Mouse (Mus musculus): ENCODE data around the gene Ralgds. TPM values are rescaled to one million over a fixed set of nuclear protein-coding genes. Genes with fewer than 3 reads are reported as not detected.

Ralgds gene
- total and polyA plus RNA-seq, 2 experiments from 2014 or later, result 76.8 to 197 TPM

DNA sequence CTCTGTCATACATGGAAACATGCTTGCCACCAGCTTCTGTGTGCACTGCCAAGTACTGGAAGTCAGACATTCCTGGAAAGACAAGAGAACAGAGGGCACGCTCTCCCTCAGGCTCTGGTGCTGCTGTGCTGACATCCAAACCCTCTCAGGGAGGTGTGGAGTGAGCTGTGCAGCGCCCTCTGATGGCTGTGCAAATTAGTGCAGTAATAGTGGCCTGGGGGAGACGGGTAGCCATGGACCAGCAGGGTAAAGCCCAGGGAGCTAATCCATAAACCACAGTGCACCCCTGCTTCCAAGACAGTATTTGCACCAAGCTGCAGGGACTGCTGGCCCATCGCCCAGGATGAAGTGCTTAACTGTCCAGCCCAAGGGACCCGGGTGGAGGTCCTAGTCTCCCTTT is 65.1 kb downstream of the Ralgds start:
- no peak overlapping the region for H3K27ac ChIP-seq (ENCODE audit: low read depth, low read length)
- TF ChIP-seq CTCF (IDR thresholded peaks at IDR 0.05; ENCODE audit: low read depth), result peak; percentile 44
- peaks cover 44% of the 10 kb centered on the region for H3K36me3 ChIP-seq (ENCODE audit: insufficient read depth)
- H3K4me1 ChIP-seq (ENCODE audit: insufficient read depth), result 0 out of 2 replicates have a peak, but pooled peaks cover 6% of the 10 kb centered on the region
- no peak overlapping the region for H3K9ac ChIP-seq
- H3K27me3 ChIP-seq (ENCODE audit: insufficient read depth, low read length), result no peaks in the 10 kb centered on the region
- 59% methylated on average over 5 of the region's 5 CpGs for WGBS
- no peak overlapping the region for H3K4me2 ChIP-seq (ENCODE audit: low read depth)
- no peak overlapping the region for H3K4me3 ChIP-seq (ENCODE audit: low read depth, low read length)
- no peaks in the 10 kb centered on the region for H3K9me3 ChIP-seq (ENCODE audit: low read length)
- DNase-seq (no peak), ATAC-seq (no peak)

DNA sequence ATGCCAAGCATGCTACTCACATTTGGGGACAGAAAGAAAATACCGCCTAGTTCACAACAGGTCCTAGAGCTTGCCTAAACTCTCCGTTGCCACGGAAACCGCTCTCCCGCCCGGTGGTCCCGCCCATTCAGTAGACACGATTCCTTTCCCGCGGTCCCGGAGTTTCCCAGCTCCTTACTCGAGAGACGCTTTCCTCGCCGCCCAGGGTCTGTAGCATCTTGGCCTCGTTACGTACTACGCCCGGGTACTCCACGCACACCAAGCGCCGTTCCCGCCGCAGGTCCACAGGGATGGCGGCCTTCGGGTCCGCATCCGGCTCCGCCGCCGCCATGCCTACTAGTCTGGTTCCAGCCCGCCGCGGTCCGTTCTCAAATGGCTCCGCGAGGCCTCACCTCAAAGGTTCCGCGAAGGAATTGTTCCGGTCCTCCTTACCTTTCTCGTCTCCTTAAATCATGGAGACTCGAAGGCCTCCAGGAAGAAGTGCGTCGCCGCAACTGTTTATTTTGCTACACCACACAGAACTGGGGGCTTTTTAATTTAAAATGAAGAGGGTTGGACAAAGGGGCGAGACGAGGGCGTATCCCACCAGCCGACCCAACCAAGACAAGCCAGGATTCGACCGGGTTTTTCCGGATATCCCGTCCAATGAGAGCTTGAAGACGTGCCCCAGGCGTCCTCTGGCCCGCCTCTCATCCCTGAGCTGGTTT is 69.9 kb downstream of the Ralgds start:
- ATAC-seq (peak; percentile 97), DNase-seq (peak; percentile 95)
- TF ChIP-seq CTCF (IDR thresholded peaks at IDR 0.05; ENCODE audit: low read depth), result no peak
- Histone ChIP-seq H3K9ac (peak overlapping the region; percentile 69), H3K27ac (ENCODE audit: low read depth, low read length) (peak overlapping the region; percentile 97), H3K36me3 (ENCODE audit: insufficient read depth) (peaks cover 11% of the 10 kb centered on the region), H3K4me3 (ENCODE audit: low read depth, low read length) (peak overlapping the region; percentile 71), H3K4me2 (ENCODE audit: low read depth) (peak overlapping the region; percentile 61), H3K4me1 (ENCODE audit: insufficient read depth) (0 out of 2 replicates have a peak, but pooled peaks cover 6% of the 10 kb centered on the region), H3K27me3 (ENCODE audit: insufficient read depth, low read length) (no peaks in the 10 kb centered on the region), H3K9me3 (ENCODE audit: low read length) (no peaks in the 10 kb centered on the region)
- 2% methylated on average over 56 of the region's 56 CpGs for WGBS

DNA sequence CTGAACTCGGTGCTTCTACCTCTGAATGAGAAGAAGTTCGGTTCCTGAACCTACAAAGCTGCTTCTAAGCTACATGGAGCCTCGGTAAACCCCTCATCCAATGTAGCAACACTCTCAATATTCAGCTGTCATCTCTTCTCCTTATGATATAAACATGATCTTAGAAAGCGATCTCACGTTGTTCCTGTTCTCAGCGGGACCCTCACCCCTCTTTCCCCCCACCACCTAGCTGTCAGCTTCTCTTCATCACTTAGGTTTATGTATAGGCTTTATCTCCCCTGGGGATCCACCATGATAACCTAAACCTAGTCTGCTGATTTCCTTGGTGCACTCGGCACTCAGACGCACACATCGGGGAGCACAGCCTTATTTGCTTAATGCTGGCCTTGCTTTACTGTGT is 70.7 kb downstream of the Ralgds start, which contains the start of gene Gtf3c5:
Gtf3c5 (minus strand) TSS at position 101 of the 400 bp plus-strand sequence.
- WGBS, result 74% methylated on average over 9 of the region's 9 CpGs
- TF ChIP-seq CTCF (IDR thresholded peaks at IDR 0.05; ENCODE audit: low read depth), result no peak
- Histone ChIP-seq H3K9me3 (ENCODE audit: low read length) (no peaks in the 10 kb centered on the region), H3K27ac (ENCODE audit: low read depth, low read length) (peak within 1 kb of the TSS; percentile 97), H3K9ac (peak within 1 kb of the TSS; percentile 69), H3K4me2 (ENCODE audit: low read depth) (peak within 1 kb of the TSS; percentile 61), H3K4me3 (ENCODE audit: low read depth, low read length) (peak within 1 kb of the TSS; percentile 71), H3K27me3 (ENCODE audit: insufficient read depth, low read length) (no peaks in the 10 kb centered on the region), H3K36me3 (ENCODE audit: insufficient read depth) (peaks cover 6% of the 10 kb centered on the region), H3K4me1 (ENCODE audit: insufficient read depth) (0 out of 2 replicates have a peak, but pooled peaks cover 6% of the 10 kb centered on the region)
- ATAC-seq (no peak), DNase-seq (no peak)

DNA sequence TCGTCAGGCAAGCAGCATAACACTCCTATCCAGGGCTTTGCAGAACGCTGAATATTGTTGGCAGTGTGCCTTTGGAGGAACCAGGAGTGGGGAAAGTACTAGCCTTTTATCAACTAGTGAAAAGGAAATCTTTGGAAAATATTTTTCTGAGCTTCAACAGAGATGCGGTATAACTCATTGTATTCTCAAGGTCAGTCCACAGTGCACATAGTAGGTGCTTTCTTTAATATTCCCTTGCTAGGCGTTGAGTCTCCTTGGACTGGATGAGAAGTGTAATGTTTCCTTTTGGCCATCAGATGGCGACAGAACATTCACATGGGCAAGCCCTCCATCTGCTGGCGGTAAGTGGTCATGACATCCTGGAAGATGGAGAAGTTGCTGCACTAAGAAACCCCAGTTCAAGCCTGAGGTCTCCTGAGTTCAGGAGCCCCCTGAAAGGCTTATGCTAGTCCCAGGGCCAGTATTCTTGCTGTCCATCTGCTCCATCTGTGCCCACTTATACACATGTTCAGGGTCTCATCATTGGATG is 72.2 kb downstream of the Ralgds start:
- 0 out of 2 replicates have a peak, but pooled peaks cover 6% of the 10 kb centered on the region for H3K4me1 ChIP-seq (ENCODE audit: insufficient read depth)
- H3K27ac ChIP-seq (ENCODE audit: low read depth, low read length), result no peak overlapping the region
- WGBS, result 16% methylated on average over 6 of the region's 6 CpGs
- peak; percentile 88 for DNase-seq
- no peak overlapping the region for H3K9ac ChIP-seq
- no peak overlapping the region for H3K4me3 ChIP-seq (ENCODE audit: low read depth, low read length)
- no peaks in the 10 kb centered on the region for H3K9me3 ChIP-seq (ENCODE audit: low read length)
- no peak overlapping the region for H3K4me2 ChIP-seq (ENCODE audit: low read depth)
- no peaks in the 10 kb centered on the region for H3K27me3 ChIP-seq (ENCODE audit: insufficient read depth, low read length)
- 0 out of 2 replicates have a peak, but pooled peaks cover 4% of the 10 kb centered on the region for H3K36me3 ChIP-seq (ENCODE audit: insufficient read depth)
- no peak for ATAC-seq
- peak; percentile 100 for TF ChIP-seq CTCF (IDR thresholded peaks at IDR 0.05; ENCODE audit: low read depth)

DNA sequence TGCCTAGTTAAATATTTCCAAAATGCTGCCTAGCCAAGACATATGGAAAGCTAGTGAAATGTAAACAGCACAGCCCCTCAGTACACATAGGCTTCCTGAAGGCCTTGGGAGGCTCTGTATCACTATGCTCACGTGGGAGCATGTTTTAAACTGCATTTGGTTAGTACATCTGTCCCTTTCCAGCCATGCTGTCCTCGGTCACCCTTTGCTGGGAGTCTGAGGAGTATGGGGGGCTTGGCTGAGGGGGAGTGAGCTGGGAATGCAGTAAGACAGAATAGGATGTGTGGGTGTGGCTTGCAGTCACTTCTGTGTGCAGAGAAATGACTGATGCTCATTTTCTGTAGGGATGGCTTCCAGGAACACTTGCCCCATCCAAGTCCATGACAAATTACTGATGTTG is 72.8 kb downstream of the Ralgds start:
- Histone ChIP-seq H3K4me1 (ENCODE audit: insufficient read depth) (0 out of 2 replicates have a peak, but pooled peaks cover 6% of the 10 kb centered on the region), H3K9ac (no peak overlapping the region), H3K4me2 (ENCODE audit: low read depth) (no peak overlapping the region), H3K36me3 (ENCODE audit: insufficient read depth) (0 out of 2 replicates have a peak, but pooled peaks cover 2% of the 10 kb centered on the region), H3K27ac (ENCODE audit: low read depth, low read length) (no peak overlapping the region), H3K4me3 (ENCODE audit: low read depth, low read length) (no peak overlapping the region), H3K9me3 (ENCODE audit: low read length) (no peaks in the 10 kb centered on the region), H3K27me3 (ENCODE audit: insufficient read depth, low read length) (no peaks in the 10 kb centered on the region)
- WGBS, result 43% methylated on average over 2 of the region's 2 CpGs
- TF ChIP-seq CTCF (IDR thresholded peaks at IDR 0.05; ENCODE audit: low read depth), result no peak
- ATAC-seq (no peak), DNase-seq (no peak)

DNA sequence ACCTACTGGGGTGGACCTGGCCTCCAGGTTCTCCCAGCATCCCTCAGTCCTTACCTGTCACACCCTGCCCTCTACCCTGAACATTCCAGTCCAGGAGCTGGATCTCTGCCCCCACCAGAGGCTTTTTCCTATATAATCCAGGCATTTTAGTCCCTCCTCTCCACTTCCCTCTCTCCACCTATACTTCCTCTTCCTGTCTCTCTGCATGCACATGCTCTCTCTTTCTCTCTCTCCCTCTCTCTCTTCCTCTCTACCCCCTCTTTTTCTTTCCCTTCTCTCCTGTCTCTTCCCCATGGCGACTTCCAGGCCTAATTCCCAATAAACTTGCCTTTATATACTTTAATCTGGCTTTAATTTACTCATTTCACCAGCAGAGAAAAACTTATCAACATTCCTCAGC is 75.6 kb downstream of the Ralgds start:
- H3K4me3 ChIP-seq (ENCODE audit: low read depth, low read length), result no peak overlapping the region
- no peaks in the 10 kb centered on the region for H3K4me1 ChIP-seq (ENCODE audit: insufficient read depth)
- ATAC-seq (no peak), DNase-seq (no peak)
- no peaks in the 10 kb centered on the region for H3K27me3 ChIP-seq (ENCODE audit: insufficient read depth, low read length)
- no peak overlapping the region for H3K9ac ChIP-seq
- H3K27ac ChIP-seq (ENCODE audit: low read depth, low read length), result no peak overlapping the region
- H3K9me3 ChIP-seq (ENCODE audit: low read length), result no peaks in the 10 kb centered on the region
- H3K4me2 ChIP-seq (ENCODE audit: low read depth), result no peak overlapping the region
- WGBS, result 36% methylated on average over 1 of the region's 1 CpGs
- H3K36me3 ChIP-seq (ENCODE audit: insufficient read depth), result no peaks in the 10 kb centered on the region
- TF ChIP-seq CTCF (IDR thresholded peaks at IDR 0.05; ENCODE audit: low read depth), result no peak

DNA sequence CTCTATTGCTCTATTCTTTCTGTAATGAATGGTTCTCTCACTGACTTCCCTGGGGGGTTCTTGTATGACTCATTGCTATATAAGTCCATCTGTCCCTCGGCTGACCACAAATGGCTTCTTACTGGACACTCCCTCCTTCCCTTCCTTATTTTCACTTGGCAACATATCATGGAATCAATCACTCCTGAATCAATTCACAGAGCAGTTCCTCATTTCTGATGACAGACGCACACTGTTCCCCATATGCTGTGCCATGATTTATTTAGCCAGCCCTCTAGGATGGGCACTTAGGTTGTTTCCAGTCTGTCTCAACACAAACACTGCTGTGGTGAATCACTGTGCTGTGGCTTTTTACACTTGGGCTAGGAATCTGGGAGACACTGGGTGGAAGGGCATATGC is 78.6 kb downstream of the Ralgds start:
- TF ChIP-seq CTCF (IDR thresholded peaks at IDR 0.05; ENCODE audit: low read depth), result no peak
- no peak for DNase-seq
- Histone ChIP-seq H3K9me3 (ENCODE audit: low read length) (no peaks in the 10 kb centered on the region), H3K4me1 (ENCODE audit: insufficient read depth) (no peaks in the 10 kb centered on the region), H3K4me3 (ENCODE audit: low read depth, low read length) (no peak overlapping the region), H3K27ac (ENCODE audit: low read depth, low read length) (no peak overlapping the region), H3K9ac (no peak overlapping the region), H3K4me2 (ENCODE audit: low read depth) (no peak overlapping the region), H3K36me3 (ENCODE audit: insufficient read depth) (no peaks in the 10 kb centered on the region), H3K27me3 (ENCODE audit: insufficient read depth, low read length) (no peaks in the 10 kb centered on the region)
- WGBS, result 73% methylated on average over 2 of the region's 2 CpGs
- no peak for ATAC-seq
